Comparison of ENCODE assay signal across 1 mouse cellular context in genomic region chr17:78752064-78752463, GRCm38 (mm10).
TF ChIP-seq lines count a peak whose summit lies in the region.

No protein-coding gene starts in this region.

TF ChIP-seq in MEL, 35 proteins besides CTCF, POLR2A, EP300 and RAD21 (continued from another document):
- no peak for TF ChIP-seq NRF1 (IDR thresholded peaks at IDR 0.05; ENCODE audit: insufficient read depth, low read depth, low read length, poor library complexity, severe bottlenecking)
- no peak for TF ChIP-seq BHLHE40 (IDR thresholded peaks at IDR 0.05; ENCODE audit: borderline replicate concordance, low read depth, low read length)
- TF ChIP-seq MAFK (IDR thresholded peaks at IDR 0.05; ENCODE audit: borderline replicate concordance, low read depth, low read length): no peak
